Mouse (Mus musculus) embryonic facial prominence, embryonic 13.5 days (tissue): ENCODE data around the gene Arid1a. TPM values are rescaled to one million over a fixed set of nuclear protein-coding genes. Genes with fewer than 3 reads are reported as not detected.
A peak's percentile ranks its signal among the peaks of the same experiment; 100 is the strongest.

Experiments used
- ATAC-seq: fragments of 200-750 bp; cut with Nextera tagmentation; 2 replicates; pipeline ENCODE4 v1.8.0; 2017; ENCODE audit warnings: low read depth; ENCODE audit not compliant: insufficient number of reproducible peaks, insufficient read depth, low FRiP score, low TSS enrichment
- H3K27ac ChIP-seq: fragments of 300-500 bp; sonication (generic); 2 replicates; pipeline ENCODE4 v1.5.1; 2015; ENCODE audit warnings: moderate library complexity, mild to moderate bottlenecking, inconsistent platforms
- H3K27me3 ChIP-seq: fragments of 300-500 bp; sonication (generic); 2 replicates; pipeline ENCODE4 v1.6.1; 2015; ENCODE audit warnings: mild to moderate bottlenecking, inconsistent platforms
- H3K36me3 ChIP-seq: fragments of 300-500 bp; sonication (generic); 2 replicates; pipeline ENCODE4 v1.6.1; 2015; ENCODE audit warnings: mild to moderate bottlenecking, inconsistent platforms
- H3K4me1 ChIP-seq: fragments of 300-500 bp; sonication (generic); 2 replicates; pipeline ENCODE4 v1.6.1; 2015; ENCODE audit warnings: inconsistent platforms
- H3K4me2 ChIP-seq: fragments of 300-500 bp; sonication (generic); 2 replicates; pipeline ENCODE4 v1.6.1; 2015; ENCODE audit warnings: moderate library complexity, mild to moderate bottlenecking, inconsistent platforms
- H3K4me3 ChIP-seq: fragments of 300-500 bp; sonication (generic); 2 replicates; pipeline ENCODE4 v1.5.1; 2015; ENCODE audit warnings: mild to moderate bottlenecking, inconsistent platforms
- H3K9ac ChIP-seq: fragments of 300-500 bp; sonication (generic); 2 replicates; pipeline ENCODE4 v1.6.1; 2015; ENCODE audit warnings: mild to moderate bottlenecking, inconsistent platforms
- H3K9me3 ChIP-seq: fragments of 300-500 bp; sonication (generic); 2 replicates; pipeline ENCODE4 v1.6.1; 2016; ENCODE audit warnings: inconsistent platforms
- WGBS: fragments of 180-500 bp; shearing (Covaris S2); methylation state at CpG from one replicate; pipeline ENCODE4 v1.1.7; 2015; ENCODE audit warnings: mixed read lengths; 5-methylcytosine and 5-hydroxymethylcytosine counted together
- polyA plus RNA-seq: library from polyadenylated mRNA; unstranded; fragments of >200 nt; fragmentation: Nextera tagmentation; extraction: Ambion mirVana; gene quantifications from 2 replicates; pipeline ENCODE4 v1.2.1, GENCODE M21; 2015

Arid1a gene
- 36.0 and 36.4 TPM in 2 replicates for polyA plus RNA-seq

DNA sequence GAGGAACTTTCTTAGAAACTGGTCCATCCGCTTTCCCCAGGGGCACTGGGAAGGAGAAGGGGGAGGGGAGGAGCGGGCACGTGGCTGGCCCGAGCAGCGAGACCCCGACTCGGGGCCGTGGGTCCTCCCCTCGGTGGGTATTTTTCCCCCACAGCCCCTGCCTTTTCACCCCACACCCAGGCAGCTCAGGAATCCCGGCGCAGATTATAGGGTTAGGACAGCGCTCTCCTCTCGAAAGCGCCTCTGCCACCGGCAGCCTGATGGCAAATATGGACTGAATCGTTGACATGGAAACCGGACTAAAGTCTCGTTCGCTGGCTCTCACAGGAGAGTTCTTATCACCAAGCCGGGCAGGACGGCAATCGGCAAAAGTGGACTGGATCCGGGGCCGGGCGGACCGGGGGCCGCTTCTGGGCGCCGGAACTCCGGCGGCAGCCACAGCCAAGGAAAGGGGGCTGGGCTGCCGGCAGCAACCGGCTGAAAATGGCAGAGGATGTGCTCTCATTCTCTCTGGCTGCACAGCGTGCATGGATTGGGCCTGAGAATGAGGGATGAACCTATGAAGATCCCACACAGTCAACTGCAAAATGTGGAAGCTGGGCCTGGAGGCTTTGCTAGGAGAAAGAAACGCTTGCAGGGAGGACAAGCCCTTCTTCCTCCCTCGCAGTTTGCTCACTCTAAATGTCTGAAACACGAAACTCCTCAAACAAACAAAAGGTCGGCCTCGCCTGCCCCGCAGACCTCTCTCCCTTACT lies at the start of gene Arid1a:
Arid1a (minus strand) TSS at position 256 of the 755 bp plus-strand sequence.
- WGBS: under 1% methylated on average over 40 of the region's 40 CpGs
- Histone ChIP-seq H3K9me3 (no peaks in the 10 kb centered on the region), H3K4me2 (peak within 1 kb of the TSS; percentile 88), H3K27ac (peak within 1 kb of the TSS; percentile 100), H3K27me3 (no peaks in the 10 kb centered on the region), H3K36me3 (no peaks in the 10 kb centered on the region), H3K4me3 (peak within 1 kb of the TSS; percentile 100), H3K4me1 (peaks cover 20% of the 10 kb centered on the region), H3K9ac (peak within 1 kb of the TSS; percentile 100)
- ATAC-seq: peak; percentile 57

DNA sequence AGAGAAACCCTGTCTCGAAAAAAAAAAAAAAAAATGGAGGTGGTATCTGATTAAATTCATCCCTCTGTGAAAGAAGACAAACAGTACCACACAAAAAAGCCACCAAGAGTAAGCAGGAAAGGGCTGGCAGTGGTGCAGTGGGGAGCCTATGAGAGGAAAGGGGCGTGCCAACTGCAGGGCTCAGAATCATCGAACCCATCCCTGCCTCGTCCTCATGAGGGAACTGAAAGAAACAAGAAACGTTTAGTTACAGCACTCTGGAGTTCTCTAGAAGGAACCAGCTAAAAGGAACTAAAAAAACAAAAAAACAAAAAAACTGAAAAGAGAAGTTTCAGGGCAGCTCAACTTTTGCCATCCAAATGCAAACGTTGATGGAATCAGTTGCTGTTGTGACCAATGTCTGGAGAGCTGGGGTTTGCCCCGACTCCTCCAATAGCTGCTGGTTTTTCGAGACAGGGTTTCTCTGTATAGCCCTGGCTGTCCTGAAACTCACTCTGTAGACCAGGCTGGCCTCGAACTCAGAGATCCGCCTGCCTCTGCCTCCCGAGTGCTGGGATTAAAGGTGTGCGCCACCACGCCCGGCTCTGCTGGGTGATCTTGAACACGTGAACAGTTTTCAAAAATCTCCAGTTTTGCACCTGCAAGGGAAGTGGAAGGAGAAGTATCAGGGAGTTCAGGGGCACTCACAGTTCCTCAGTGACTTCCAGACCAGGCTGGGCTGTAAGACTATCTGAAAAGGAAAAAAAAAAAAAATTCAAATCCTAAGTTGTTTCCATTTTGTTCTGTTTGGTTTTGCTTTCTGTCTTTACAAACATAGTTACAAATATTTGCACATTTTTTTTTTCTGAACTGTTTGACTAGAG lies 48.1 kb upstream of the Arid1a start:
- no peak overlapping the region for H3K4me2 ChIP-seq
- no peak overlapping the region for H3K27ac ChIP-seq
- H3K4me3 ChIP-seq: no peak overlapping the region
- H3K27me3 ChIP-seq: no peaks in the 10 kb centered on the region
- no peaks in the 10 kb centered on the region for H3K9me3 ChIP-seq
- no peak overlapping the region for H3K9ac ChIP-seq
- no peak for ATAC-seq
- WGBS: 74% methylated on average over 15 of the region's 15 CpGs
- no peaks in the 10 kb centered on the region for H3K36me3 ChIP-seq
- H3K4me1 ChIP-seq: no peaks in the 10 kb centered on the region

DNA sequence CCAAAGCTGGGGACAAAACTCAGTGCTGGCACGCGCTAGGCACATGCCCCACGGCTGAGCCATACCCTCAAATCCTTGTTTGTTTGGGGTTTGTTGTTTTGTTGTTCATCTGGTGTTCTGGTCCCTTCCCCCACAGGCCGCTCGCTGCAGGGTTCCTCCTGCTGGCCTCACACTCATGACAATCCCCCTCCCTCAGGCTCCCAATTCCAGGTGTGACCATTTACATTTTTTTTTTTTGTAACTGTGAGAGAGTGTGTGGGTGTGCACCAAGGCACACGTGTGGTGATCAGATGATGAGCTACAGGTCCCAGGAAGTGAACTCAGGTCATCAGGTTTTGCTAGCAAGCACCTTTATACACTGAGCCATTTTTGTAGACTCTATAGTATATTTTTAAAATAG lies 44.0 kb upstream of the Arid1a start:
- 16% methylated on average over 6 of the region's 6 CpGs for WGBS
- no peak overlapping the region for H3K9ac ChIP-seq

DNA sequence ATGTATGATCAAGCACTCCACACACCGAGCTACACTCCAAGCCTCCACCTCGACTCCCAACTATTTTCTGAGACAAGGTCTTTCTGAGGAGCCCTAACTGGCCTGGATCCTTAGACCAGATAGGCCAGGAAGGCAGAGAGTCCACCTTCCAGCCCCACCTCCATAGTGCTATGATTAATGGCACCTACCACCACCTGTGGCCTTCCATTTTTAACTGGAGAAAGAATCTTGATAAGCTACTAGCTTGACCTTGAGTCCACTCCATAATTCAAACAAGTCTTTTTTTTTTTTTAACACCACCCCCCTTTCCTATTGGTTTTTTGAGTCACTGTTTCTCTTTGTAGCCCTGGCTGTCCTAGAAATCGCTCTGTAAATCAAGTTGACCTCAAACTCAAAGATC lies 36.7 kb upstream of the Arid1a start:
- H3K4me3 ChIP-seq: no peak overlapping the region
- H3K4me1 ChIP-seq: no peaks in the 10 kb centered on the region
- no peaks in the 10 kb centered on the region for H3K9me3 ChIP-seq
- H3K4me2 ChIP-seq: no peak overlapping the region
- H3K27ac ChIP-seq: no peak overlapping the region
- WGBS: 85% methylated on average over 3 of the region's 3 CpGs
- no peak overlapping the region for H3K9ac ChIP-seq
- ATAC-seq: no peak
- no peaks in the 10 kb centered on the region for H3K27me3 ChIP-seq
- H3K36me3 ChIP-seq: no peaks in the 10 kb centered on the region

More for the DNA sequence above, 44.0 kb upstream of the Arid1a start:
- Histone ChIP-seq H3K9me3 (no peaks in the 10 kb centered on the region), H3K36me3 (no peaks in the 10 kb centered on the region), H3K4me3 (no peak overlapping the region), H3K4me2 (no peak overlapping the region), H3K27ac (no peak overlapping the region), H3K4me1 (no peaks in the 10 kb centered on the region), H3K27me3 (no peaks in the 10 kb centered on the region)
- ATAC-seq: no peak

DNA sequence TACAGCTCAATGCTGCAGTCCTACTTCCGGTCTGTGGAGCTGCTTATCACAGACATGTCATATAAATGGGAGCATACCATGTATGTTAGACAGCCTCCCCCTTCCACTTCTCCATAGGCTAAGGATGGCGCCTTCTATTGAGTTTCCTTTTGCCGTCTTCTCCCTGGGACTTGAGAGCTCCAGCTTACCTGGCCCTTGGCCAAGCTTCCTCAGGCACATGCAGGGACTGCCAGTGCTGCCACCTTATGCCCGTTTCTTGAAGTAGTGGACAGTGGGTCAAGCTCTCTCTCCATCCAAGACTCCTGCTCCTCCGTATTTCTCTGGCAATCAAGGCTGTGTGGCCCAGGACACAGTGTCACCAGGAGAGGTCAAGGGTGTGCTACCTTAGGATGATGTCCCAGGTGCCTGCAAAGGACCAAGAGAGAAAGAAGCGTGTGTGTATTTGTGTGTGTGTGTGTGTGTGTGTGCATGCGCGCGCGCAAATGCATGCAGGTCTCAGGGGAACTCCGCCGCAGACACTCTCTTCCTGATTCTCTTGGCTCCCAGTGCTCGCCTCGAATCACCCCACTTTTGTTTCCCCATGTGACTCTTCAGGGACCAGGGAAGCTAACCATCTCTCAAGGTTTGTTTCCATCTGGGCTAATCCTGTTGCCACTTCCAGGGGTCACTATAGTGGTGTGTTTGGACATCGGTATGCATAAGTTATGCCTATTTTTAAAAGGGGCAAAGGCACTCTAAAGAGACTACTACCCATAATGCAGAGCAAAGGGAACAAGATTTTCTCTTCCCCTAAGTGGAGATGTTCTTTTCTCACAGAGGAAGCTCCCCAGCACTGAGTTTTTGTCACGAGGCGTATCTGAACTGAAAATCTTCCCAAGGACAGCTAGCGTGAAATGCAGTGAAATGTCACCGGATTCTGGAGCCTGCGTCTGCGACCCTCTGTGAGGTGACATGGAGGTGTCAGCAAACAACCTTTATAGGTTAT lies 18.3 kb upstream of the Arid1a start:
- WGBS: 81% methylated on average over 21 of the region's 21 CpGs

DNA sequence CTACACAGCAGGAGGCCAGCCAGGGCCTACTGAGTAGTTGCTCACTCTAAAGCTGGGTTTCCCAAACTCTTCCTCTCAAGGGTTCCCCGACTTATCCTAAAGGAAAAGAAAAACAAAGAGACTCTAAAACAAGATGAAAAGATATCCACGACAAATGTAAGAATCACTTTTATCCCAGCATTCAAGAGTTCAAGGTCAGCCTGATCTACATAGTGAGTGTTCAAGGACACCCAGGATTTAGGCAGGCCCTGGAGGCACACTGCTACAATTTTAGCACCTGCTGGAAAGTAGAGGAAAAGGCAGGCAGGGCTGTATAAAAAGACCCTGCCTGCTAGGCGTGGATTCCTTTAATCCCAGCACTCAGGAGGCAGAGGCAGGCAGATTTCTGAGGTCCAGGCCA lies 12.6 kb upstream of the Arid1a start:
- Histone ChIP-seq H3K9me3 (no peaks in the 10 kb centered on the region), H3K27me3 (no peaks in the 10 kb centered on the region), H3K4me2 (no peak overlapping the region), H3K27ac (peak overlapping the region; percentile 44; the same call in 1 of the 2 replicates), H3K36me3 (no peaks in the 10 kb centered on the region), H3K9ac (no peak overlapping the region), H3K4me1 (no peaks in the 10 kb centered on the region), H3K4me3 (no peak overlapping the region)
- 78% methylated on average over 3 of the region's 3 CpGs for WGBS
- ATAC-seq: no peak

More for the DNA sequence above, 18.3 kb upstream of the Arid1a start:
- H3K4me2 ChIP-seq: no peak overlapping the region
- H3K4me1 ChIP-seq: no peaks in the 10 kb centered on the region
- no peak overlapping the region for H3K4me3 ChIP-seq
- H3K36me3 ChIP-seq: no peaks in the 10 kb centered on the region
- no peaks in the 10 kb centered on the region for H3K9me3 ChIP-seq
- H3K27me3 ChIP-seq: no peaks in the 10 kb centered on the region
- no peak overlapping the region for H3K27ac ChIP-seq
- no peak overlapping the region for H3K9ac ChIP-seq
- ATAC-seq: no peak

DNA sequence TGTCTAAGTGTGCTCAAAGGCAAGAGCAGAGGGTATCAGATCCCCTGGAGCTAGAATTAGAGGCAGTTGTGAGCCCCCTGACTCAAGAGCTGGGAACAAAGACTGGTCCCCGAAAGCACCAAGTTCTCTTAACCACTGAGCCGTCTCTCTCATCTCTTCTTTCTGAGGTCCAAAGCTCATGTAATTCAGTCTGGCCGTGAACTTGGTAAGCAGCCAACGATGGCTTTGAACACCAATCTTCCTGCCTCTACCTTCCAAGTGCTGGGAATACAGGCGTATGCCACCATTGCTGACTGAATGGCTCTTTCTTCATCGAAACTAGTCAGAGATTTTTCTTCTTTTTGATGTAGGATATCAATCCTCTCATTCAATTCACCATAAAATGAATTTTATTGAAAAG lies 6.5 kb upstream of the Arid1a start:
- 65% methylated on average over 6 of the region's 6 CpGs for WGBS
- H3K36me3 ChIP-seq: no peaks in the 10 kb centered on the region
- H3K4me2 ChIP-seq: no peak overlapping the region
- H3K4me1 ChIP-seq: no peaks in the 10 kb centered on the region
- H3K9me3 ChIP-seq: no peaks in the 10 kb centered on the region
- H3K4me3 ChIP-seq: no peak overlapping the region
- no peak overlapping the region for H3K9ac ChIP-seq
- H3K27me3 ChIP-seq: no peaks in the 10 kb centered on the region
- H3K27ac ChIP-seq: no peak overlapping the region
- no peak for ATAC-seq

DNA sequence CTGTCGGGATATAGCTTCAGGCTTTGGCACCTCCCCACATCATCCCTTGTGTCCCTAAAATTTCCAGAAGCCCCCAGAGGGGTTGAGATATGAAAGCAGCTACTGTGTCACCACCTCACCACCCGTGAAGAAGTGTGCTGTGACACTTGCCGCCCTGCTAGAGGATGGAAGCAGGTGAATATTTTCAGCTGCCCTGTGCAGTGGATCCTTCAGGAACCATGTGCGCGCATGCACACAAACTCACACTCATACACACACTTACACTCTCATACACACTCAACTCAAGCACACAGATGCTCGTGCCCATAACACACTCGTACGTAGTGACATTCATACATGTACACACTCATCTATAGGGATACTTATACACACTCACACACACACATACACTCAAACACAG lies 3.1 kb upstream of the Arid1a start:
- Histone ChIP-seq H3K4me3 (no peak overlapping the region), H3K4me2 (no peak overlapping the region), H3K9ac (no peak overlapping the region), H3K9me3 (no peaks in the 10 kb centered on the region), H3K4me1 (peaks cover 18% of the 10 kb centered on the region), H3K27ac (no peak overlapping the region), H3K27me3 (no peaks in the 10 kb centered on the region), H3K36me3 (no peaks in the 10 kb centered on the region)
- ATAC-seq: no peak; the same call in 1 of the 2 replicates
- WGBS: 84% methylated on average over 8 of the region's 8 CpGs

DNA sequence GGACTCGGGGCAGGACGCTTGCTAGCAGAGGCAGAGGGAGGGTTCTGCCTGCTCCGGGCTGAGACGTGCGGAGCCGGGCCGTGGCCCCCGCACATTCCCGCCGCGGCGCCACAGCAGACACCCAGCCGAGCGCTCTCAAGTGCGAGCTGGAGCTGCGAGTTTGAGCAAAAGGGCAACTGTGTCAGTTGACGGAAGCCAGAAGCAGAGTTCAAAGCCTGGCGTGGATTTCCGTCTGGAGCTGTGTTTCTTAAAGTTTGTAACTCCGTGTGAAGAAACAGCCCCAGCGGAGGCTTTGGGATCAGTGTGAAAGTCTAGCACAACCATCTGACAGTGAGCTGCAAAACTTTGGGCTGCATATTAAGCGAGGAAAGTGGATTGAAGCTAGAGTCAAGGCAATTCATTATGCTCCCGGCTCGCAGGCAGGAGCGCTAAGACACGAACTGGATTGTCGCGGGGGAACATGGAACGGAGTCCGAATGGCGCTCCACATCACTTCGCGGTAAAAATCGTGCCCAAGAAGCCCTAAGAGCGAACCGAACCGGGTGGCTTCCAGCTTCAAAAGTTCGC lies 783 bp upstream of the Arid1a start:
- no peaks in the 10 kb centered on the region for H3K36me3 ChIP-seq
- H3K4me3 ChIP-seq: peak overlapping the region; percentile 100
- peak overlapping the region; percentile 88 for H3K4me2 ChIP-seq
- peak overlapping the region; percentile 100 for H3K27ac ChIP-seq
- H3K9me3 ChIP-seq: no peaks in the 10 kb centered on the region
- H3K9ac ChIP-seq: peak overlapping the region; percentile 100
- H3K4me1 ChIP-seq: peaks cover 20% of the 10 kb centered on the region
- WGBS: under 1% methylated on average over 38 of the region's 38 CpGs
- no peaks in the 10 kb centered on the region for H3K27me3 ChIP-seq
- peak; percentile 43; the same call in 1 of the 2 replicates for ATAC-seq

DNA sequence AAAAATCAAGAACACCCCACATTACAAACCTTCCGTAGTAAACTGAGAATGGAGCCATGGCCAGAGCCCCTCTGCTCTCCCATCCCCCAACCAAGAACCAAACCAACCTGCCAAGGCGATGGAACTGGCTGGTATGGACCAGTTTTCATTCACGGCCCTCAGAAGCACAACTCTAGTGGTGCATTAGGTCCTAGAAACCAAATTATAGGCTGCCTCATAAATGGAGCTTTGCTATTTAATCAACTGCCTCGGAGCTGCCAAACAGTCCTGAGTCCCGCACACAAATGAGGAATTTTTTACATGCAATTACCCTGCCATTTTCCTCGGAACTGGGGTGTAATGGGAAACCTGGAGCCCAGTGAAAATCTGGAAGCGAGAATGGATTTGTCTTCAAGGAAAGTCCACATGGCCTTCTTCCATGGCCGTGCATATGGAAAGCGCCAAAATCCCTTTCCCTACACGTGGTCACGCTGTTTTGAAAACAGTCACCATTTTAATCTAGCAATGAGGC lies 653 bp downstream of the Arid1a start:
- no peaks in the 10 kb centered on the region for H3K9me3 ChIP-seq
- H3K27ac ChIP-seq: peak overlapping the region; percentile 100
- 1% methylated on average over 11 of the region's 11 CpGs for WGBS
- H3K4me1 ChIP-seq: peaks cover 20% of the 10 kb centered on the region
- H3K4me2 ChIP-seq: peak overlapping the region; percentile 88
- ATAC-seq: no peak
- peak overlapping the region; percentile 100 for H3K9ac ChIP-seq
- no peaks in the 10 kb centered on the region for H3K27me3 ChIP-seq
- peak overlapping the region; percentile 100 for H3K4me3 ChIP-seq
- no peaks in the 10 kb centered on the region for H3K36me3 ChIP-seq
